Mouse (Mus musculus): Measurements from ENCODE around the gene Parp3. TPM values are rescaled to one million over a fixed set of nuclear protein-coding genes. Genes with fewer than 3 reads are reported as not detected.

Parp3 gene
- 1.2 and 1.3 TPM in 2 replicates for polyA plus RNA-seq (2012)

- no peak for TF ChIP-seq GATA1 (IDR thresholded peaks at IDR 0.05; ENCODE audit: low read length)
These were observed at the start of gene Parp3 for GRCm38 (mm10) chr9:106476924-106477484. Parp3 (minus strand) TSS chr9:106476949.

GRCm38 (mm10) chr9:106519909-106520308, 43.2 kb upstream of the Parp3 start:
- TF ChIP-seq GATA1 (IDR thresholded peaks at IDR 0.05; ENCODE audit: low read length): no peak

- TF ChIP-seq GATA1 (IDR thresholded peaks at IDR 0.05; ENCODE audit: low read length): no peak
These were observed 42.7 kb upstream of the Parp3 start for GRCm38 (mm10) chr9:106519433-106519832.

- TF ChIP-seq GATA1 (IDR thresholded peaks at IDR 0.05; ENCODE audit: low read length): no peak
These were observed 37.5 kb upstream of the Parp3 start, which contains the start of gene Iqcf5 for GRCm38 (mm10) chr9:106514273-106514672. Iqcf5 (plus strand) TSS chr9:106514573.

GRCm38 (mm10) chr9:106513566-106513965, 36.8 kb upstream of the Parp3 start:
- TF ChIP-seq GATA1 (IDR thresholded peaks at IDR 0.05; ENCODE audit: low read length): no peak

- TF ChIP-seq GATA1 (IDR thresholded peaks at IDR 0.05; ENCODE audit: low read length): no peak
These were observed 36.1 kb upstream of the Parp3 start for GRCm38 (mm10) chr9:106512729-106513450.

- TF ChIP-seq GATA1 (IDR thresholded peaks at IDR 0.05; ENCODE audit: low read length): no peak
These were observed 32.6 kb upstream of the Parp3 start for GRCm38 (mm10) chr9:106509356-106509755.

- TF ChIP-seq GATA1 (IDR thresholded peaks at IDR 0.05; ENCODE audit: low read length): no peak
These were observed 27.5 kb upstream of the Parp3 start for GRCm38 (mm10) chr9:106504246-106504645.

GRCm38 (mm10) chr9:106501846-106502245, 25.1 kb upstream of the Parp3 start:
- no peak for TF ChIP-seq GATA1 (IDR thresholded peaks at IDR 0.05; ENCODE audit: low read length)

GRCm38 (mm10) chr9:106499667-106500066, 22.9 kb upstream of the Parp3 start, which contains the start of gene Iqcf1:
Iqcf1 (plus strand) TSS chr9:106499967.
- TF ChIP-seq GATA1 (IDR thresholded peaks at IDR 0.05; ENCODE audit: low read length): no peak

- TF ChIP-seq GATA1 (IDR thresholded peaks at IDR 0.05; ENCODE audit: low read length): no peak
These were observed 8.3 kb upstream of the Parp3 start for GRCm38 (mm10) chr9:106485076-106485475.

GRCm38 (mm10) chr9:106483606-106484005, 6.9 kb upstream of the Parp3 start:
- no peak for TF ChIP-seq GATA1 (IDR thresholded peaks at IDR 0.05; ENCODE audit: low read length)

GRCm38 (mm10) chr9:106483136-106483535, 6.4 kb upstream of the Parp3 start:
- TF ChIP-seq GATA1 (IDR thresholded peaks at IDR 0.05; ENCODE audit: low read length): no peak

- no peak for TF ChIP-seq GATA1 (IDR thresholded peaks at IDR 0.05; ENCODE audit: low read length)
These were observed 5.9 kb upstream of the Parp3 start for GRCm38 (mm10) chr9:106482578-106483115.

GRCm38 (mm10) chr9:106481676-106482075, 4.9 kb upstream of the Parp3 start:
- TF ChIP-seq GATA1 (IDR thresholded peaks at IDR 0.05; ENCODE audit: low read length): no peak

GRCm38 (mm10) chr9:106481075-106481474, 4.3 kb upstream of the Parp3 start:
- TF ChIP-seq GATA1 (IDR thresholded peaks at IDR 0.05; ENCODE audit: low read length): no peak

GRCm38 (mm10) chr9:106480541-106480940, 3.8 kb upstream of the Parp3 start:
- TF ChIP-seq GATA1 (IDR thresholded peaks at IDR 0.05; ENCODE audit: low read length): no peak

Measured in G1E-ER4 (cell line).